Mouse (Mus musculus): Measurements from ENCODE around the gene Olfr981.

- TF ChIP-seq CTCF (IDR thresholded peaks at IDR 0.05) = no peak
- no peak for TF ChIP-seq EP300 (IDR thresholded peaks at IDR 0.05; ENCODE audit: insufficient read depth, low read depth, low read length)
- no peak for TF ChIP-seq POLR2A (IDR thresholded peaks at IDR 0.05; ENCODE audit: insufficient read depth, low read depth, low read length)
Observed at GRCm38 (mm10) chr9:39991813-39992212, 29.5 kb upstream of the Olfr981 start, which contains the start of gene Olfr978.
